Mouse (Mus musculus): ENCODE measurements around the gene Adgrl2.

GRCm38 (mm10) chr3:148894867-148895266, 95.5 kb downstream of the Adgrl2 start:
- TF ChIP-seq ELF1 (IDR thresholded peaks at IDR 0.05; ENCODE audit: low read depth, low read length) (no peak), USF1 (IDR thresholded peaks at IDR 0.05; ENCODE audit: low read depth, low read length) (no peak), GATA1 (IDR thresholded peaks at IDR 0.05; ENCODE audit: low read depth, low read length) (no peak), CTCF (IDR thresholded peaks at IDR 0.05 in 2 of 3, conservative IDR thresholded peaks at IDR 0.05 in 1 of 3; ENCODE audit: control insufficient read depth in 1 of 3, insufficient read depth in 1 of 3, low read depth in 2 of 3, low read length in 3 of 3, poor library complexity in 1 of 3, severe bottlenecking in 1 of 3) (no peak), ZMIZ1 (IDR thresholded peaks at IDR 0.05; ENCODE audit: low read depth, low read length) (no peak), EP300 (IDR thresholded peaks at IDR 0.05; ENCODE audit: low read depth in 1 of 2, low read length in 2 of 2) (no peak), ZC3H11A (IDR thresholded peaks at IDR 0.05; ENCODE audit: low read depth, low read length) (no peak), POLR2A (IDR thresholded peaks at IDR 0.05; ENCODE audit: control insufficient read depth in 1 of 2, insufficient read depth in 1 of 2, low read depth in 1 of 2, low read length in 2 of 2, poor library complexity in 1 of 2) (no peak), CHD2 (IDR thresholded peaks at IDR 0.05; ENCODE audit: low read length) (no peak), E2F4 (IDR thresholded peaks at IDR 0.05; ENCODE audit: borderline replicate concordance, low read depth, low read length) (no peak), MYC (IDR thresholded peaks at IDR 0.05; ENCODE audit: low read depth, low read length) (no peak), ETS1 (IDR thresholded peaks at IDR 0.05; ENCODE audit: low read depth, low read length) (no peak)

Measured in MEL (cell line).